Mouse (Mus musculus): ENCODE results near the gene Mid1. TPM values are rescaled to one million over a fixed set of nuclear protein-coding genes. Genes with fewer than 3 reads are reported as not detected.
A peak's percentile ranks its signal among the peaks of the same experiment; 100 is the strongest.

Gene Mid1
- polyA plus RNA-seq, 1 experiment = 54.0 TPM

DNA sequence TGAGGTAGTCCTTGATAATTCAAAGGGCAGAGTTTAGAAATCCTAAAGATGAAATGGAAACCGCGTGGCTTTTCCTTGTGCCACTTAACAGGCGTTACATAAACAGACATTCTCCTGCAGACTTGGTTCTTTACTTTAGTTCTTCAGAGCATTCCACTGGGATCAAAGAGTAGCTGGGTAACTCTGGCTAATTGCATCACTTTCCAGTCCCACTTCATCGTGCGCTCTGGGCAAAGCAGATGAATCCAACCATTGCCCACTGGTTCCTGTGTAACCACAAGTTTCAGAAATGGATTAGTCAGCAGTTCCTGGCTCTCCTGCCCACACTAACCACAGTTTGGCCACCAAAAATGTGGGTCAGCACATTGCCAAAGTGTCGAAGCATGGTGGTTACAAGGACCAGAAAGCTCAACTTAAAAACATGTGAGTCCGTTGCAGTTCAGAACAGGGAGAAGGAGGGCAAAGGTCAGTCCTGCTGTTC is 109.9 kb downstream of the Mid1 start:
- no peak overlapping the region for H3ac ChIP-seq (ENCODE audit: control insufficient read depth, insufficient read length)
- no peak for TF ChIP-seq SRF (IDR thresholded peaks at IDR 0.05; ENCODE audit: control insufficient read depth, insufficient read length, low read depth)
- no peak for TF ChIP-seq MAX (IDR thresholded peaks at IDR 0.05; ENCODE audit: low read depth)
- TF ChIP-seq POLR2A (IDR thresholded peaks at IDR 0.05; ENCODE audit: insufficient read length, low read depth) = no peak
- TF ChIP-seq CEBPB (IDR thresholded peaks at IDR 0.05; ENCODE audit: insufficient read depth, poor library complexity, severe bottlenecking) = peak; percentile 87
- TF ChIP-seq E2F4 (IDR thresholded peaks at IDR 0.05; ENCODE audit: insufficient read depth) = no peak

GRCm38 (mm10) chrX:169797148-169797547 is 112.1 kb downstream of the Mid1 start:
- Histone ChIP-seq H3K4me2 (ENCODE audit: low read depth) (no peak overlapping the region), H3K4me3 (no peak overlapping the region), H3ac (ENCODE audit: control insufficient read depth, insufficient read length) (no peak overlapping the region), H3K27me3 (ENCODE audit: control insufficient read depth, insufficient read depth, insufficient read length) (no peaks in the 10 kb centered on the region), H3K79me2 (ENCODE audit: control insufficient read depth, insufficient read depth) (no peaks in the 10 kb centered on the region), H3K36me3 (ENCODE audit: control insufficient read depth, insufficient read depth) (no peaks in the 10 kb centered on the region)
- TF ChIP-seq SRF (IDR thresholded peaks at IDR 0.05; ENCODE audit: control insufficient read depth, insufficient read length, low read depth) (no peak), MYOG (IDR thresholded peaks at IDR 0.05; ENCODE audit: control insufficient read depth in 1 of 3, insufficient read depth in 1 of 3, insufficient read length in 2 of 3, low read depth in 2 of 3) (no peak), TCF3 (IDR thresholded peaks at IDR 0.05; ENCODE audit: insufficient read length, low read depth) (no peak), POLR2AphosphoS2 (IDR thresholded peaks at IDR 0.05; ENCODE audit: insufficient read length, low read depth) (no peak), TCF12 (IDR thresholded peaks at IDR 0.05; ENCODE audit: insufficient read depth, poor library complexity, severe bottlenecking) (no peak), MAX (IDR thresholded peaks at IDR 0.05; ENCODE audit: low read depth) (no peak), MYOD1 (IDR thresholded peaks at IDR 0.05; ENCODE audit: control insufficient read depth in 1 of 3, insufficient read length in 2 of 3, low read depth in 2 of 3) (no peak), CEBPB (IDR thresholded peaks at IDR 0.05; ENCODE audit: insufficient read depth, poor library complexity, severe bottlenecking) (no peak), POLR2A (IDR thresholded peaks at IDR 0.05; ENCODE audit: insufficient read length, low read depth) (no peak), E2F4 (IDR thresholded peaks at IDR 0.05; ENCODE audit: insufficient read depth) (no peak), USF1 (IDR thresholded peaks at IDR 0.05; ENCODE audit: low read depth) (no peak), REST (IDR thresholded peaks at IDR 0.05; ENCODE audit: insufficient read depth, insufficient read length) (no peak)

More for the DNA sequence above, 109.9 kb downstream of the Mid1 start:
- no peaks in the 10 kb centered on the region for H3K79me2 ChIP-seq (ENCODE audit: control insufficient read depth, insufficient read depth)
- peak overlapping the region; percentile 58 for H3K4me2 ChIP-seq (ENCODE audit: low read depth)
- no peaks in the 10 kb centered on the region for H3K27me3 ChIP-seq (ENCODE audit: control insufficient read depth, insufficient read depth, insufficient read length)
- H3K36me3 ChIP-seq (ENCODE audit: control insufficient read depth, insufficient read depth) = no peaks in the 10 kb centered on the region
- no peak overlapping the region for H3K4me3 ChIP-seq

- peak overlapping the region; percentile 61 for H3K4me2 ChIP-seq (ENCODE audit: low read depth)
- H3ac ChIP-seq (ENCODE audit: control insufficient read depth, insufficient read length) = no peak overlapping the region
- TF ChIP-seq MYOD1 (IDR thresholded peaks at IDR 0.05; ENCODE audit: control insufficient read depth in 1 of 3, insufficient read length in 2 of 3, low read depth in 2 of 3) (no peak), TCF3 (IDR thresholded peaks at IDR 0.05; ENCODE audit: insufficient read length, low read depth) (no peak), MAX (IDR thresholded peaks at IDR 0.05; ENCODE audit: low read depth) (no peak), REST (IDR thresholded peaks at IDR 0.05; ENCODE audit: insufficient read depth, insufficient read length) (no peak), POLR2A (IDR thresholded peaks at IDR 0.05; ENCODE audit: insufficient read length, low read depth) (no peak), E2F4 (IDR thresholded peaks at IDR 0.05; ENCODE audit: insufficient read depth) (no peak), TCF12 (IDR thresholded peaks at IDR 0.05; ENCODE audit: insufficient read depth, poor library complexity, severe bottlenecking) (no peak), POLR2AphosphoS2 (IDR thresholded peaks at IDR 0.05; ENCODE audit: insufficient read length, low read depth) (no peak), MYOG (IDR thresholded peaks at IDR 0.05; ENCODE audit: control insufficient read depth in 1 of 3, insufficient read depth in 1 of 3, insufficient read length in 2 of 3, low read depth in 2 of 3) (no peak), USF1 (IDR thresholded peaks at IDR 0.05; ENCODE audit: low read depth) (no peak), SRF (IDR thresholded peaks at IDR 0.05; ENCODE audit: control insufficient read depth, insufficient read length, low read depth) (no peak), CEBPB (IDR thresholded peaks at IDR 0.05; ENCODE audit: insufficient read depth, poor library complexity, severe bottlenecking) (no peak)
- no peaks in the 10 kb centered on the region for H3K27me3 ChIP-seq (ENCODE audit: control insufficient read depth, insufficient read depth, insufficient read length)
- no peaks in the 10 kb centered on the region for H3K36me3 ChIP-seq (ENCODE audit: control insufficient read depth, insufficient read depth)
- no peaks in the 10 kb centered on the region for H3K79me2 ChIP-seq (ENCODE audit: control insufficient read depth, insufficient read depth)
- H3K4me3 ChIP-seq = peak overlapping the region; percentile 7
Observed at GRCm38 (mm10) chrX:169798987-169799680, 114.1 kb downstream of the Mid1 start.

DNA sequence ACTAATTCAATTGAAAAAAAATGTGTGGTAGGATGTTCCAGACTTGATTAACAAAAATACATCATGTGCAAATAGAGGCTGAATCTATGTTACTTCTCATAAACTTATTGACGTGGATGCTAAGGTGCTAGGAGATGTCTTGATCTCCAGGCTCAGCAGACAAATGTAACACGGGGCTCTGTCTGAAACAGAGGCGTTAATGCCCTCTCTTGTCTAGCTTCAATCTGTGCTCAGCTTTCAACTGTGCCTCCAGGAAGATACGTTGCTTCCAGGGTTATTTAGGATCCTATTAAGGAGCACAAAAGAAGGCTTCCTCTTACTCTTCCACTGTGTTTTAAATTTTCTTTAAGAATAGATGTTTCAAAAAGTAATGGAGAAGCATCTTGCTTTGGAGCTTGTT is 115.2 kb downstream of the Mid1 start:
- Histone ChIP-seq H3K36me3 (ENCODE audit: control insufficient read depth, insufficient read depth) (no peaks in the 10 kb centered on the region), H3K4me3 (no peak overlapping the region), H3K4me2 (ENCODE audit: low read depth) (no peak overlapping the region), H3K27me3 (ENCODE audit: control insufficient read depth, insufficient read depth, insufficient read length) (no peaks in the 10 kb centered on the region), H3K79me2 (ENCODE audit: control insufficient read depth, insufficient read depth) (no peaks in the 10 kb centered on the region), H3ac (ENCODE audit: control insufficient read depth, insufficient read length) (no peak overlapping the region)
- TF ChIP-seq USF1 (IDR thresholded peaks at IDR 0.05; ENCODE audit: low read depth) (no peak), POLR2A (IDR thresholded peaks at IDR 0.05; ENCODE audit: insufficient read length, low read depth) (no peak), REST (IDR thresholded peaks at IDR 0.05; ENCODE audit: insufficient read depth, insufficient read length) (no peak), MAX (IDR thresholded peaks at IDR 0.05; ENCODE audit: low read depth) (no peak), CEBPB (IDR thresholded peaks at IDR 0.05; ENCODE audit: insufficient read depth, poor library complexity, severe bottlenecking) (no peak)

DNA sequence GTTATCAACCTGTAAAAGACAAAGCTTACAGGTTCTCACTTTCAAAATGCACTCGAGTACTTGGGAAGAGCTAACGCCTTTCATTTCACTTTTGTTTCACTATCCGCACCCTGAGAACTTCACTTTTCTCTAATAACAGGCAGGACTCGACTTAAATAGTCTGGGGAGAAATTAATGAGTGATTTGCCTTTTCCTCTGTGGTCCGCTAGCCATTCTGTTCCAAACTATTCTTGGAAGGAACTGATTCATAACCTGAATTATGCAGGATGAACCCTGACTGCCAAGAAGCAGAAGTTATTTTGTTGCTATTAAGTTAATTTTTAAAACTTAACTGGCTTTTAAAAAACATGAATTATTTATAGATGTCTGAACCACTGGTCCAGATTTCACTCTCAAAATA is 120.8 kb downstream of the Mid1 start:
- Histone ChIP-seq H3K79me2 (ENCODE audit: control insufficient read depth, insufficient read depth) (no peaks in the 10 kb centered on the region), H3K4me2 (ENCODE audit: low read depth) (peak overlapping the region; percentile 27), H3ac (ENCODE audit: control insufficient read depth, insufficient read length) (no peak overlapping the region), H3K27me3 (ENCODE audit: control insufficient read depth, insufficient read depth, insufficient read length) (no peaks in the 10 kb centered on the region), H3K36me3 (ENCODE audit: control insufficient read depth, insufficient read depth) (no peaks in the 10 kb centered on the region), H3K4me3 (no peak overlapping the region)
- TF ChIP-seq TCF3 (IDR thresholded peaks at IDR 0.05; ENCODE audit: insufficient read length, low read depth) = no peak
- TF ChIP-seq MYOD1 (IDR thresholded peaks at IDR 0.05; ENCODE audit: control insufficient read depth in 1 of 3, insufficient read length in 2 of 3, low read depth in 2 of 3) = no peak
- no peak for TF ChIP-seq POLR2AphosphoS2 (IDR thresholded peaks at IDR 0.05; ENCODE audit: insufficient read length, low read depth)
- TF ChIP-seq E2F4 (IDR thresholded peaks at IDR 0.05; ENCODE audit: insufficient read depth) = no peak
- TF ChIP-seq SRF (IDR thresholded peaks at IDR 0.05; ENCODE audit: control insufficient read depth, insufficient read length, low read depth) = no peak
- no peak for TF ChIP-seq MAX (IDR thresholded peaks at IDR 0.05; ENCODE audit: low read depth)
- no peak for TF ChIP-seq MYOG (IDR thresholded peaks at IDR 0.05; ENCODE audit: control insufficient read depth in 1 of 3, insufficient read depth in 1 of 3, insufficient read length in 2 of 3, low read depth in 2 of 3)
- no peak for TF ChIP-seq REST (IDR thresholded peaks at IDR 0.05; ENCODE audit: insufficient read depth, insufficient read length)
- TF ChIP-seq USF1 (IDR thresholded peaks at IDR 0.05; ENCODE audit: low read depth) = no peak
- no peak for TF ChIP-seq CEBPB (IDR thresholded peaks at IDR 0.05; ENCODE audit: insufficient read depth, poor library complexity, severe bottlenecking)
- no peak for TF ChIP-seq POLR2A (IDR thresholded peaks at IDR 0.05; ENCODE audit: insufficient read length, low read depth)

All from myocyte (in vitro differentiated cells).